Mouse (Mus musculus): ENCODE measurements around the gene Cdkn2d.
A peak's percentile ranks its signal among the peaks of the same experiment; 100 is the strongest.

The Cdkn2d gene

GRCm38 (mm10) chr9:21244428-21245112, 46.6 kb downstream of the Cdkn2d start:
- DNase-seq (ENCODE audit: low spot score) = no peak

GRCm38 (mm10) chr9:21243826-21244427, 47.3 kb downstream of the Cdkn2d start:
- DNase-seq (ENCODE audit: low spot score) = no peak

- peak; percentile 87 for DNase-seq (ENCODE audit: low spot score)
These were observed 49.9 kb downstream of the Cdkn2d start for GRCm38 (mm10) chr9:21241343-21241742.

GRCm38 (mm10) chr9:21239465-21239848, 51.8 kb downstream of the Cdkn2d start:
- DNase-seq (ENCODE audit: low spot score) = no peak

GRCm38 (mm10) chr9:21238733-21239464, 52.3 kb downstream of the Cdkn2d start, which contains the start of gene Keap1:
Gene Keap1 (minus strand): TSS chr9:21239361.
- peak; percentile 64 for DNase-seq (ENCODE audit: low spot score)
